Mouse (Mus musculus): ENCODE data around the gene Nipsnap1.
A peak's percentile ranks its signal among the peaks of the same experiment; 100 is the strongest.

The Nipsnap1 gene

GRCm38 (mm10) chr11:4873755-4874475, at the start of gene Nipsnap1:
Gene Nipsnap1 (plus strand): TSS chr11:4873951.
- DNase-seq (ENCODE audit: low spot score) = peak; percentile 88

- peak; percentile 58 for DNase-seq (ENCODE audit: low spot score)
Measured at GRCm38 (mm10) chr11:4826152-4826778, 47.5 kb upstream of the Nipsnap1 start.

GRCm38 (mm10) chr11:4827340-4827739, 46.4 kb upstream of the Nipsnap1 start:
- DNase-seq (ENCODE audit: low spot score) = no peak

GRCm38 (mm10) chr11:4827916-4828315, 45.8 kb upstream of the Nipsnap1 start:
- no peak for DNase-seq (ENCODE audit: low spot score)

GRCm38 (mm10) chr11:4831066-4831465, 42.7 kb upstream of the Nipsnap1 start:
- no peak for DNase-seq (ENCODE audit: low spot score)

- DNase-seq (ENCODE audit: low spot score) = no peak
Measured at GRCm38 (mm10) chr11:4833295-4833939, 40.3 kb upstream of the Nipsnap1 start.

GRCm38 (mm10) chr11:4835436-4835835, 38.3 kb upstream of the Nipsnap1 start:
- no peak for DNase-seq (ENCODE audit: low spot score)

- peak; percentile 78 for DNase-seq (ENCODE audit: low spot score)
Measured at GRCm38 (mm10) chr11:4836755-4837154, 37.0 kb upstream of the Nipsnap1 start.

GRCm38 (mm10) chr11:4837342-4837741, 36.4 kb upstream of the Nipsnap1 start:
- no peak for DNase-seq (ENCODE audit: low spot score)

- no peak for DNase-seq (ENCODE audit: low spot score)
Measured at GRCm38 (mm10) chr11:4838235-4838634, 35.5 kb upstream of the Nipsnap1 start.

GRCm38 (mm10) chr11:4840942-4841526, 32.7 kb upstream of the Nipsnap1 start:
- DNase-seq (ENCODE audit: low spot score) = no peak

GRCm38 (mm10) chr11:4848483-4849248, 25.1 kb upstream of the Nipsnap1 start:
- peak; percentile 64 for DNase-seq (ENCODE audit: low spot score)

- peak; percentile 100 for DNase-seq (ENCODE audit: low spot score)
Measured at GRCm38 (mm10) chr11:4849258-4849943, 24.4 kb upstream of the Nipsnap1 start, which contains the start of gene Nf2. Gene Nf2 (minus strand): TSS chr11:4849536.

GRCm38 (mm10) chr11:4850404-4850803, 23.3 kb upstream of the Nipsnap1 start:
- DNase-seq (ENCODE audit: low spot score) = no peak

- no peak for DNase-seq (ENCODE audit: low spot score)
Measured at GRCm38 (mm10) chr11:4853021-4853420, 20.7 kb upstream of the Nipsnap1 start.

GRCm38 (mm10) chr11:4854181-4854580, 19.6 kb upstream of the Nipsnap1 start:
- no peak for DNase-seq (ENCODE audit: low spot score)

GRCm38 (mm10) chr11:4858416-4858815, 15.3 kb upstream of the Nipsnap1 start:
- DNase-seq (ENCODE audit: low spot score) = no peak

GRCm38 (mm10) chr11:4860986-4861385, 12.8 kb upstream of the Nipsnap1 start:
- no peak for DNase-seq (ENCODE audit: low spot score)

GRCm38 (mm10) chr11:4861816-4862604, 11.7 kb upstream of the Nipsnap1 start:
- no peak for DNase-seq (ENCODE audit: low spot score)

GRCm38 (mm10) chr11:4862730-4863129, 11.0 kb upstream of the Nipsnap1 start:
- DNase-seq (ENCODE audit: low spot score) = no peak
